Mouse (Mus musculus) liver, adult 2 months (tissue): ENCODE results near the gene Phlda3. TPM values are rescaled to one million over a fixed set of nuclear protein-coding genes. Genes with fewer than 3 reads are reported as not detected.

Experiments
- DNase-seq: peaks from one replicate; pipeline ENCODE4 v3.0.0-alpha.2; 2011; ENCODE audit warnings: low read depth, low spot score; ENCODE audit errors: extremely low read depth
- H3K27ac ChIP-seq: fragments of 200-500 bp; replicated peaks from 2 replicates; pipeline ENCODE4 v1.5.1; 2012; ENCODE audit warnings: low read depth, mild to moderate bottlenecking, control low read depth, inconsistent platforms, low read length; ENCODE audit not compliant: insufficient read depth
- H3K27me3 ChIP-seq: fragments of 200-500 bp; 2 replicates; pipeline ENCODE4 v1.6.1; 2012; ENCODE audit warnings: mild to moderate bottlenecking, moderate library complexity, low read length, inconsistent platforms; ENCODE audit not compliant: control insufficient read depth, insufficient read depth
- H3K36me3 ChIP-seq: fragments of 200-500 bp; 2 replicates; pipeline ENCODE4 v1.6.1; 2012; ENCODE audit warnings: low read length, inconsistent platforms; ENCODE audit not compliant: control insufficient read depth, insufficient read depth
- H3K4me1 ChIP-seq: fragments of 200-500 bp; 2 replicates; pipeline ENCODE4 v1.6.1; 2011; ENCODE audit warnings: low read length; ENCODE audit not compliant: control insufficient read depth, insufficient read depth
- H3K4me3 ChIP-seq: fragments of 200-500 bp; 2 replicates; pipeline ENCODE4 v1.5.1; 2011; ENCODE audit warnings: low read depth, mild to moderate bottlenecking, control low read depth, low read length, moderate library complexity; ENCODE audit not compliant: insufficient read depth
- H3K79me2 ChIP-seq: fragments of 200-500 bp; 2 replicates; pipeline ENCODE4 v1.6.1; 2012; ENCODE audit warnings: inconsistent platforms, mild to moderate bottlenecking, low read length, moderate library complexity; ENCODE audit not compliant: control insufficient read depth, insufficient read depth
- H3K9ac ChIP-seq: fragments of 200-500 bp; 2 replicates; pipeline ENCODE4 v1.6.1; 2012; ENCODE audit warnings: low read depth, mild to moderate bottlenecking, control low read depth, inconsistent platforms, low read length
- CTCF ChIP-seq: fragments of 200-500 bp; IDR thresholded peaks from 2 replicates; pipeline ENCODE4 v1.5.1; 2011; ENCODE audit warnings: low read depth, low read length, control low read depth
- POLR2A ChIP-seq: fragments of 200-500 bp; IDR thresholded peaks from 2 replicates; pipeline ENCODE4 v1.6.1; 2011; ENCODE audit warnings: low read length, control low read depth; ENCODE audit not compliant: insufficient read depth; ENCODE audit errors: extremely low read depth
- WGBS: fragments of 180-500 bp; shearing (Covaris S2); methylation state at CpG from one replicate; pipeline ENCODE4 v1.1.7; 2018; 5-methylcytosine and 5-hydroxymethylcytosine counted together
- polyA plus RNA-seq: library from polyadenylated mRNA; depleted of rRNA; stranded (reverse); fragments of >200 nt; gene quantifications from 2 replicates; pipeline ENCODE4 v1.2.3, GENCODE M21; 2012
- total RNA-seq: library from RNA; depleted of rRNA; stranded (reverse); fragments of >200 nt; gene quantifications from 2 replicates; pipeline ENCODE4 v1.2.3, GENCODE M21; 2014

The Phlda3 gene
- total and polyA plus RNA-seq, 2 experiments = 1.7 to 1.8 TPM

DNA sequence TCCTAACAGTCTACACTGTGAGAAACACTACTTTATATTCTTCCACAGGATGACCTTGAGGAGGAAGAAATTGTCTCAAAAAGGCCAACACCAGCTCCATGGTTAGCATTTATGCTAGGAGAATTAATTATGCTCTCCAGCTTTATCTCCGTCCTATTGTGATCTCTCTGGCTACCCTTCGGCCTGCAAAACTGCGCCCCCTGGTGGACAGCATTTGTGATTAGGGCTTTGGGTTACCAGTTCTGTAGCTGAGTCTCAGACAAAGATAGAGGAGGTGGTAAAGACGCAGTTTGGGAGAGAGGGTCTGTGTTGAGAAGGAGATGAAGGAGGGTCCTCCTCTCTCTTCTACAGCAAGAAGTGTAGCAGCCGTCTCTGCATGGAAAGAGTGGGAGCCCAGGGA, 23.9 kb downstream of the Phlda3 start:
- H3K4me1 ChIP-seq = no peaks in the 10 kb centered on the region
- H3K36me3 ChIP-seq = no peaks in the 10 kb centered on the region
- H3K79me2 ChIP-seq = no peaks in the 10 kb centered on the region
- H3K27ac ChIP-seq = no peak overlapping the region
- H3K27me3 ChIP-seq = 0 out of 2 replicates have a peak, but pooled peaks cover 3% of the 10 kb centered on the region
- DNase-seq = peak; percentile 31
- 19% methylated on average over 5 of the region's 5 CpGs for WGBS
- H3K9ac ChIP-seq = no peak overlapping the region
- H3K4me3 ChIP-seq = no peak overlapping the region
- TF ChIP-seq CTCF = peak; percentile 73; the same call in 1 of the 2 replicates
- TF ChIP-seq POLR2A = no peak

- H3K36me3 ChIP-seq = no peaks in the 10 kb centered on the region
- H3K27ac ChIP-seq = no peak overlapping the region
- no peak overlapping the region for H3K4me3 ChIP-seq
- TF ChIP-seq POLR2A = no peak
- TF ChIP-seq CTCF = no peak
- 0 out of 2 replicates have a peak, but pooled peaks cover 3% of the 10 kb centered on the region for H3K27me3 ChIP-seq
- no peaks in the 10 kb centered on the region for H3K4me1 ChIP-seq
- WGBS = 82% methylated on average over 13 of the region's 13 CpGs
- H3K79me2 ChIP-seq = no peaks in the 10 kb centered on the region
- H3K9ac ChIP-seq = no peak overlapping the region
- DNase-seq = no peak
These were observed 26.4 kb downstream of the Phlda3 start for GRCm38 (mm10) chr1:135792143-135792939.

DNA sequence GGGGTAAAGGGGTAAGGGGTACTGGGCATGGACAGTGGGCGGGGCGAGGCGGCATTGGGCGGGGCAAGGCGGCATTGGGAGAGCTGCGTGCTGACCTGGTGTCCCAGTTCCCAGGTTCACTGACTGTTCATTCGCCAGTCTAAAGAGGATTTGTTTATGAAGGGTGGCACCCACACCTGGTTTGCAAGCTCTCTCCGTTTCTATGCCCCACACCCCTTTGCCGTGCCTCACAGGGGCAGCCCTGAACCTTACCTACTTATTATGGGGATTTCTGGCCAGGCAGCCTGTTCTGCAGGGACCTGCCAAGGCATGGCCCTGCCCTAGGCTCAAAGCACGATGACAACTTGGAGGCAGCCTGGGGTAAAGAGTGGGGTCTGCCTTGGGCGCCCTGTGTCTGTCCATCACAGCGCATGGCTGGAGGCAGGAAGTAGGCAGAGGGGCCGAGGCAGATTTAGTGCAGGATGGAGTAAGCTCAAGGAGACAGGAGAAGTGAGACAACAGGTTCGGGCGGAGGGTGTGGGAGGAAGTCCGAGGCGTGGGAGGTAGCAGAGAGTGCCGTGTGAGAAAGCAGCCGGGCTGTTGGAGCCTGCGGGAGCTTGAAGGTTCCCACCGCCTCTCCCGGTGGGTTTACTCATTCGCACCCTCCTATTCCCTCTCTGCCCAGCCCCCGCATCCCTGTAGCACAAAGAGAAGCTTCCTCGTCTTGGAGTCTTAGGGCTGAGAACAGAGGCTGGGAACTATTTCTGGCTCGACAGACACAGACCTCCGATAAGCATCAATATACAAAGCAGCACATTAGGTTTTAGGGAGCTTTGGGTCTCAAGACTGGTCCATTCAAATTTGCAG, 27.7 kb downstream of the Phlda3 start:
- Histone ChIP-seq H3K4me1 (no peaks in the 10 kb centered on the region), H3K4me3 (no peak overlapping the region), H3K27ac (no peak overlapping the region), H3K36me3 (no peaks in the 10 kb centered on the region), H3K27me3 (0 out of 2 replicates have a peak, but pooled peaks cover 3% of the 10 kb centered on the region), H3K79me2 (no peaks in the 10 kb centered on the region), H3K9ac (no peak overlapping the region)
- DNase-seq = no peak
- 16% methylated on average over 27 of the region's 27 CpGs for WGBS
- TF ChIP-seq POLR2A (no peak), CTCF (no peak)

DNA sequence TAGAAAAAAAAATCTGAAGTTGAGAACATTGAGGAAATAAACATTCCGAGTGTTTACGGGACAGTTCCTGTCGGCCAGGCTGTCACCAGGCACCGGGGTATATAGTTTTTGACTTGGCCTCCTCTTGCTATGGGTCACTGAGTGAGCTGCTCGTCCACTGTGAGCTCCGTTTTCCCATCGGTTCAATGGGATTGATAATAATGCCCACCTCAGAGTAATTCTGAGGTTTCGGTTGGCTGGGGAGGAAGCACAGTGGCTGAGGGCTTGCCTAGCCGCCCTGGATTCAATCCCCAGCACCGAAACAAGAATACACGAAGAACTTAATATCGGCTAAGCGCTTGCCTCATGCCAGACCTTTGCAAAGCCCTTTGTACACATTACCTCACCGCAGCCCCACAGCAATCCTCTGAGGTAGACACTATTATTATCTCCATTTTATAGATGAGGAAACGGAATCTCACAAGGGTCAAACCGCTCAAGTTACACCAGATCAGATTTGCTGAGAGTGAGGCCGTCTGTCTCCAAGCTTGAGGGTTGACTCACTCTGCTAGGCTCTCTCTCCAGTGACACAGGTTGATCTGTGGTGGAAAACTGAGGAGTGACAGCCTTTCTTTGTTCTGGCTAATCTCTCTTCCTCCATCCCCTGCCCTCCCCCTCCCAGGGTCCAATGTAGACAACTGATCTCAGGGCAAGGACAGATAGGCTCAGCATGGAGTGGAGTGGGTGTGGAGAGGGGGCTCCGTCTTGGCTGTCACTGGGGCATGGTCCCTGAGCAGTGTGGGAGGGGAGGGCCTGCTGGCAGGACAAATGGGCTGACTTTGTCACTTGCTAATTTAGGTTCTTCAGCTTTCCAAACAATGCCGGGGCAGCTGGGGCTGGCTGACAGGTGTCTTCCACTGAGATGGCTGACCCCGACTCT, 28.6 kb downstream of the Phlda3 start:
- no peak overlapping the region for H3K4me3 ChIP-seq
- no peak overlapping the region for H3K27ac ChIP-seq
- DNase-seq = no peak
- no peak overlapping the region for H3K9ac ChIP-seq
- no peaks in the 10 kb centered on the region for H3K36me3 ChIP-seq
- no peaks in the 10 kb centered on the region for H3K79me2 ChIP-seq
- TF ChIP-seq POLR2A (no peak), CTCF (no peak)
- 31% methylated on average over 20 of the region's 20 CpGs for WGBS
- H3K27me3 ChIP-seq = 0 out of 2 replicates have a peak, but pooled peaks cover 3% of the 10 kb centered on the region
- H3K4me1 ChIP-seq = no peaks in the 10 kb centered on the region

GRCm38 (mm10) chr1:135798492-135798891, 32.6 kb downstream of the Phlda3 start:
- TF ChIP-seq POLR2A = no peak
- TF ChIP-seq CTCF = no peak
- H3K27ac ChIP-seq = no peak overlapping the region
- H3K9ac ChIP-seq = no peak overlapping the region
- no peaks in the 10 kb centered on the region for H3K79me2 ChIP-seq
- H3K4me1 ChIP-seq = no peaks in the 10 kb centered on the region
- H3K4me3 ChIP-seq = no peak overlapping the region
- no peaks in the 10 kb centered on the region for H3K36me3 ChIP-seq
- 84% methylated on average over 1 of the region's 1 CpGs for WGBS
- DNase-seq = no peak
- H3K27me3 ChIP-seq = 0 out of 2 replicates have a peak, but pooled peaks cover 3% of the 10 kb centered on the region
